Mouse (Mus musculus): ENCODE data around the gene Rasl2-9. TPM values are rescaled to one million over a fixed set of nuclear protein-coding genes. Genes with fewer than 3 reads are reported as not detected.

The Rasl2-9 gene
- polyA plus RNA-seq, 1 experiment from 2014 or later: 0.41 TPM

GRCm38 (mm10) chr7:5092381-5092780, 33.4 kb downstream of the Rasl2-9 start:
- no peak overlapping the region for H3K9ac ChIP-seq (replicated peaks)
- H3K27ac ChIP-seq (replicated peaks): no peak overlapping the region
- H3K4me1 ChIP-seq: no peaks in the 10 kb centered on the region
- H3K4me2 ChIP-seq (replicated peaks): no peak overlapping the region
- no peaks in the 10 kb centered on the region for H3K27me3 ChIP-seq
- H3K4me3 ChIP-seq: no peak overlapping the region
- no peaks in the 10 kb centered on the region for H3K9me3 ChIP-seq
- WGBS: 86% methylated on average over 6 of the region's 6 CpGs
- no peak for ATAC-seq (ENCODE audit: low FRiP score, low read depth)
- peaks cover 85% of the 10 kb centered on the region for H3K36me3 ChIP-seq

- Histone ChIP-seq H3K27ac (replicated peaks) (no peak overlapping the region), H3K4me2 (replicated peaks) (no peak overlapping the region), H3K4me3 (no peak overlapping the region), H3K9me3 (no peaks in the 10 kb centered on the region), H3K9ac (replicated peaks) (no peak overlapping the region), H3K27me3 (no peaks in the 10 kb centered on the region), H3K36me3 (peaks cover 78% of the 10 kb centered on the region), H3K4me1 (no peaks in the 10 kb centered on the region)
- 93% methylated on average over 15 of the region's 15 CpGs for WGBS
- no peak for ATAC-seq (ENCODE audit: low FRiP score, low read depth)
Measured at GRCm38 (mm10) chr7:5091008-5091728, 34.6 kb downstream of the Rasl2-9 start.

GRCm38 (mm10) chr7:5089853-5090252, 35.9 kb downstream of the Rasl2-9 start:
- H3K36me3 ChIP-seq: peaks cover 76% of the 10 kb centered on the region
- WGBS: 96% methylated on average over 15 of the region's 15 CpGs
- no peak overlapping the region for H3K9ac ChIP-seq (replicated peaks)

GRCm38 (mm10) chr7:5087886-5088285, 37.9 kb downstream of the Rasl2-9 start:
- WGBS: 95% methylated on average over 4 of the region's 4 CpGs
- no peak for ATAC-seq (ENCODE audit: low FRiP score, low read depth)

More at GRCm38 (mm10) chr7:5089853-5090252, 35.9 kb downstream of the Rasl2-9 start:
- Histone ChIP-seq H3K4me1 (no peaks in the 10 kb centered on the region), H3K4me2 (replicated peaks) (no peak overlapping the region), H3K27me3 (no peaks in the 10 kb centered on the region), H3K4me3 (no peak overlapping the region), H3K27ac (replicated peaks) (no peak overlapping the region), H3K9me3 (no peaks in the 10 kb centered on the region)
- ATAC-seq (ENCODE audit: low FRiP score, low read depth): no peak

GRCm38 (mm10) chr7:5086921-5087440, 38.8 kb downstream of the Rasl2-9 start:
- H3K9ac ChIP-seq (replicated peaks): no peak overlapping the region
- no peaks in the 10 kb centered on the region for H3K27me3 ChIP-seq
- no peak overlapping the region for H3K4me3 ChIP-seq
- peaks cover 60% of the 10 kb centered on the region for H3K36me3 ChIP-seq
- H3K27ac ChIP-seq (replicated peaks): no peak overlapping the region
- H3K4me1 ChIP-seq: no peaks in the 10 kb centered on the region
- H3K9me3 ChIP-seq: no peaks in the 10 kb centered on the region
- ATAC-seq (ENCODE audit: low FRiP score, low read depth): no peak
- no peak overlapping the region for H3K4me2 ChIP-seq (replicated peaks)
- 82% methylated on average over 5 of the region's 5 CpGs for WGBS

More at GRCm38 (mm10) chr7:5087886-5088285, 37.9 kb downstream of the Rasl2-9 start:
- Histone ChIP-seq H3K9me3 (no peaks in the 10 kb centered on the region), H3K4me2 (replicated peaks) (no peak overlapping the region), H3K9ac (replicated peaks) (no peak overlapping the region), H3K36me3 (peaks cover 69% of the 10 kb centered on the region), H3K27me3 (no peaks in the 10 kb centered on the region), H3K4me3 (no peak overlapping the region), H3K4me1 (no peaks in the 10 kb centered on the region), H3K27ac (replicated peaks) (no peak overlapping the region)

GRCm38 (mm10) chr7:5085512-5085911, 40.2 kb downstream of the Rasl2-9 start:
- Histone ChIP-seq H3K9ac (replicated peaks) (no peak overlapping the region), H3K36me3 (peaks cover 47% of the 10 kb centered on the region), H3K9me3 (no peaks in the 10 kb centered on the region), H3K4me3 (no peak overlapping the region), H3K4me2 (replicated peaks) (no peak overlapping the region), H3K4me1 (peaks cover 10% of the 10 kb centered on the region), H3K27me3 (no peaks in the 10 kb centered on the region), H3K27ac (replicated peaks) (no peak overlapping the region)
- 94% methylated on average over 1 of the region's 1 CpGs for WGBS
- no peak for ATAC-seq (ENCODE audit: low FRiP score, low read depth)

GRCm38 (mm10) chr7:5083325-5084105, 42.2 kb downstream of the Rasl2-9 start:
- H3K27me3 ChIP-seq: no peaks in the 10 kb centered on the region
- no peak for ATAC-seq (ENCODE audit: low FRiP score, low read depth)
- no peak overlapping the region for H3K9ac ChIP-seq (replicated peaks)
- no peak overlapping the region for H3K4me3 ChIP-seq
- H3K4me1 ChIP-seq: peaks cover 10% of the 10 kb centered on the region
- 94% methylated on average over 18 of the region's 18 CpGs for WGBS
- H3K9me3 ChIP-seq: no peaks in the 10 kb centered on the region
- no peak overlapping the region for H3K27ac ChIP-seq (replicated peaks)
- peaks cover 39% of the 10 kb centered on the region for H3K36me3 ChIP-seq
- no peak overlapping the region for H3K4me2 ChIP-seq (replicated peaks)

GRCm38 (mm10) chr7:5081939-5082338, 43.8 kb downstream of the Rasl2-9 start:
- WGBS: 94% methylated on average over 2 of the region's 2 CpGs
- peaks cover 10% of the 10 kb centered on the region for H3K4me1 ChIP-seq
- H3K27me3 ChIP-seq: no peaks in the 10 kb centered on the region
- no peak overlapping the region for H3K4me3 ChIP-seq
- H3K36me3 ChIP-seq: peaks cover 47% of the 10 kb centered on the region
- H3K9me3 ChIP-seq: no peaks in the 10 kb centered on the region
- H3K9ac ChIP-seq (replicated peaks): no peak overlapping the region
- ATAC-seq (ENCODE audit: low FRiP score, low read depth): no peak
- H3K27ac ChIP-seq (replicated peaks): no peak overlapping the region
- no peak overlapping the region for H3K4me2 ChIP-seq (replicated peaks)

- Histone ChIP-seq H3K27me3 (no peaks in the 10 kb centered on the region), H3K36me3 (peaks cover 52% of the 10 kb centered on the region), H3K4me1 (peaks cover 10% of the 10 kb centered on the region), H3K4me3 (peak overlapping the region; percentile 99), H3K9ac (replicated peaks) (peak overlapping the region; percentile 97), H3K4me2 (replicated peaks) (peak overlapping the region; percentile 83), H3K27ac (replicated peaks) (no peak overlapping the region), H3K9me3 (no peaks in the 10 kb centered on the region)
- WGBS: 68% methylated on average over 6 of the region's 6 CpGs
- ATAC-seq (ENCODE audit: low FRiP score, low read depth): no peak
Measured at GRCm38 (mm10) chr7:5081241-5081640, 44.5 kb downstream of the Rasl2-9 start.

- H3K36me3 ChIP-seq: peaks cover 52% of the 10 kb centered on the region
- H3K9me3 ChIP-seq: no peaks in the 10 kb centered on the region
- no peak for ATAC-seq (ENCODE audit: low FRiP score, low read depth)
- peak overlapping the region; percentile 97 for H3K9ac ChIP-seq (replicated peaks)
- H3K4me3 ChIP-seq: peak overlapping the region; percentile 99
- H3K4me1 ChIP-seq: peaks cover 10% of the 10 kb centered on the region
- WGBS: 20% methylated on average over 6 of the region's 6 CpGs
- no peaks in the 10 kb centered on the region for H3K27me3 ChIP-seq
- H3K4me2 ChIP-seq (replicated peaks): peak overlapping the region; percentile 83
- H3K27ac ChIP-seq (replicated peaks): peak overlapping the region; percentile 89
Measured at GRCm38 (mm10) chr7:5080815-5081214, 44.9 kb downstream of the Rasl2-9 start.

GRCm38 (mm10) chr7:5080010-5080751, 45.6 kb downstream of the Rasl2-9 start, which contains the start of gene Epn1:
Epn1 (plus strand) TSS chr7:5080235.
- Histone ChIP-seq H3K4me1 (peaks cover 10% of the 10 kb centered on the region), H3K4me2 (replicated peaks) (peak within 1 kb of the TSS; percentile 83), H3K9me3 (no peaks in the 10 kb centered on the region), H3K27me3 (no peaks in the 10 kb centered on the region), H3K36me3 (peaks cover 53% of the 10 kb centered on the region), H3K4me3 (peak within 1 kb of the TSS; percentile 99), H3K9ac (replicated peaks) (peak within 1 kb of the TSS; percentile 97), H3K27ac (replicated peaks) (peak within 1 kb of the TSS; percentile 89)
- under 1% methylated on average over 81 of the region's 81 CpGs for WGBS
- peak; percentile 97 for ATAC-seq (ENCODE audit: low FRiP score, low read depth)
